Mouse (Mus musculus) midbrain, embryonic 15.5 days (tissue): Measurements from ENCODE around the gene Acot6. TPM values are rescaled to one million over a fixed set of nuclear protein-coding genes. Genes with fewer than 3 reads are reported as not detected.
A peak's percentile ranks its signal among the peaks of the same experiment; 100 is the strongest.

ENCODE experiments used
- ATAC-seq: fragments of 200-750 bp; cut with Nextera tagmentation; replicated peaks from 2 replicates; pipeline ENCODE4 v1.8.0; 2017; ENCODE audit warnings: moderate TSS enrichment
- H3K27ac ChIP-seq: fragments of 300-500 bp; sonication (generic); 2 replicates; pipeline ENCODE4 v1.5.1; 2015; ENCODE audit warnings: mild to moderate bottlenecking, inconsistent platforms
- H3K27me3 ChIP-seq: fragments of 300-500 bp; sonication (generic); replicated peaks from 2 replicates; pipeline ENCODE4 v1.6.1; 2015; ENCODE audit warnings: inconsistent platforms
- H3K36me3 ChIP-seq: fragments of 300-500 bp; sonication (generic); replicated peaks from 2 replicates; pipeline ENCODE4 v1.6.1; 2015; ENCODE audit warnings: inconsistent platforms
- H3K4me1 ChIP-seq: fragments of 300-500 bp; sonication (generic); 2 replicates; pipeline ENCODE4 v1.6.1; 2015; ENCODE audit warnings: inconsistent platforms
- H3K4me2 ChIP-seq: fragments of 300-500 bp; sonication (generic); 2 replicates; pipeline ENCODE4 v1.6.1; 2015; ENCODE audit warnings: inconsistent platforms, mild to moderate bottlenecking, moderate library complexity
- H3K4me3 ChIP-seq: fragments of 300-500 bp; sonication (generic); 2 replicates; pipeline ENCODE4 v1.5.1; 2015; ENCODE audit warnings: mild to moderate bottlenecking, inconsistent platforms
- H3K9ac ChIP-seq: fragments of 300-500 bp; sonication (generic); 2 replicates; pipeline ENCODE4 v1.6.1; 2015; ENCODE audit warnings: mild to moderate bottlenecking, inconsistent platforms
- H3K9me3 ChIP-seq: fragments of 300-500 bp; sonication (generic); 2 replicates; pipeline ENCODE4 v1.6.1; 2016; ENCODE audit warnings: inconsistent platforms
- WGBS: fragments of 180-500 bp; shearing (Covaris S2); methylation state at CpG from one replicate; pipeline ENCODE4 v1.1.7; 2015; ENCODE audit warnings: mixed read lengths; 5-methylcytosine and 5-hydroxymethylcytosine counted together
- polyA plus RNA-seq: library from polyadenylated mRNA; unstranded; fragments of >200 nt; fragmentation: Nextera tagmentation; extraction: Ambion mirVana; gene quantifications from 2 replicates; pipeline ENCODE4 v1.2.1, GENCODE M21; 2015

Gene Acot6
- polyA plus RNA-seq, 1 experiment from 2014 or later: 1.1 TPM

- H3K4me1 ChIP-seq: peaks cover 7% of the 10 kb centered on the region; the same call in 1 of the 2 replicates
- no peak overlapping the region for H3K27ac ChIP-seq
- 60% methylated on average over 14 of the region's 14 CpGs for WGBS
- ATAC-seq: no peak
- H3K4me2 ChIP-seq: no peak overlapping the region
- no peak overlapping the region for H3K9ac ChIP-seq
- no peaks in the 10 kb centered on the region for H3K27me3 ChIP-seq
- H3K9me3 ChIP-seq: no peaks in the 10 kb centered on the region
- H3K36me3 ChIP-seq: 0 out of 2 replicates have a peak, but pooled peaks cover 4% of the 10 kb centered on the region
- no peak overlapping the region for H3K4me3 ChIP-seq
Observed at GRCm38 (mm10) chr12:84142281-84143050, 42.0 kb downstream of the Acot6 start.

GRCm38 (mm10) chr12:84147954-84148621 lies 47.6 kb downstream of the Acot6 start, which contains the start of gene Pnma1:
Pnma1 (minus strand) TSS chr12:84148489.
- Histone ChIP-seq H3K4me1 (peaks cover 27% of the 10 kb centered on the region), H3K4me3 (peak within 1 kb of the TSS; percentile 82), H3K4me2 (peak within 1 kb of the TSS; percentile 79), H3K9me3 (no peaks in the 10 kb centered on the region), H3K36me3 (no peaks in the 10 kb centered on the region), H3K9ac (peak within 1 kb of the TSS; percentile 77), H3K27ac (peak within 1 kb of the TSS; percentile 88), H3K27me3 (no peaks in the 10 kb centered on the region)
- 1% methylated on average over 50 of the region's 50 CpGs for WGBS
- peak; percentile 96 for ATAC-seq

- Histone ChIP-seq H3K4me2 (peak overlapping the region; percentile 79), H3K27ac (peak overlapping the region; percentile 88), H3K36me3 (no peaks in the 10 kb centered on the region), H3K27me3 (no peaks in the 10 kb centered on the region), H3K4me3 (peak overlapping the region; percentile 82), H3K9ac (peak overlapping the region; percentile 77), H3K4me1 (peaks cover 27% of the 10 kb centered on the region), H3K9me3 (no peaks in the 10 kb centered on the region)
- ATAC-seq: peak; percentile 46
- WGBS: 3% methylated on average over 10 of the region's 10 CpGs
Observed at GRCm38 (mm10) chr12:84148622-84149012, 48.2 kb downstream of the Acot6 start.

GRCm38 (mm10) chr12:84149971-84150370 lies 49.5 kb downstream of the Acot6 start:
- no peaks in the 10 kb centered on the region for H3K9me3 ChIP-seq
- peak overlapping the region; percentile 17; the same call in 1 of the 2 replicates for H3K4me2 ChIP-seq
- no peak for ATAC-seq
- H3K4me1 ChIP-seq: peaks cover 27% of the 10 kb centered on the region
- H3K36me3 ChIP-seq: no peaks in the 10 kb centered on the region
- no peaks in the 10 kb centered on the region for H3K27me3 ChIP-seq
- H3K4me3 ChIP-seq: 0 out of 2 replicates have a peak overlapping the region, but pooled peaks have one; percentile 0
- no peak overlapping the region for H3K9ac ChIP-seq
- 46% methylated on average over 15 of the region's 15 CpGs for WGBS
- H3K27ac ChIP-seq: no peak overlapping the region

GRCm38 (mm10) chr12:84150976-84151375 lies 50.5 kb downstream of the Acot6 start:
- Histone ChIP-seq H3K4me2 (no peak overlapping the region), H3K4me1 (peaks cover 27% of the 10 kb centered on the region), H3K27me3 (no peaks in the 10 kb centered on the region), H3K4me3 (no peak overlapping the region), H3K9ac (no peak overlapping the region), H3K36me3 (0 out of 2 replicates have a peak, but pooled peaks cover 1% of the 10 kb centered on the region), H3K9me3 (no peaks in the 10 kb centered on the region), H3K27ac (no peak overlapping the region)
- WGBS: 68% methylated on average over 6 of the region's 6 CpGs
- ATAC-seq: no peak

- no peak for ATAC-seq
- peaks cover 24% of the 10 kb centered on the region for H3K4me1 ChIP-seq
- no peak overlapping the region for H3K27ac ChIP-seq
- no peak overlapping the region for H3K4me3 ChIP-seq
- H3K36me3 ChIP-seq: 0 out of 2 replicates have a peak, but pooled peaks cover 6% of the 10 kb centered on the region
- H3K27me3 ChIP-seq: no peaks in the 10 kb centered on the region
- H3K9ac ChIP-seq: no peak overlapping the region
- H3K9me3 ChIP-seq: no peaks in the 10 kb centered on the region
- H3K4me2 ChIP-seq: no peak overlapping the region
- 89% methylated on average over 10 of the region's 10 CpGs for WGBS
Observed at GRCm38 (mm10) chr12:84151911-84152310, 51.5 kb downstream of the Acot6 start.

- Histone ChIP-seq H3K4me2 (no peak overlapping the region), H3K4me1 (peaks cover 18% of the 10 kb centered on the region), H3K4me3 (no peak overlapping the region), H3K9ac (no peak overlapping the region), H3K27me3 (no peaks in the 10 kb centered on the region), H3K9me3 (no peaks in the 10 kb centered on the region), H3K36me3 (peaks cover 8% of the 10 kb centered on the region; the same call in 1 of the 2 replicates), H3K27ac (no peak overlapping the region)
- no peak for ATAC-seq
- WGBS: 74% methylated on average over 32 of the region's 32 CpGs
Observed at GRCm38 (mm10) chr12:84152352-84153190, 52.1 kb downstream of the Acot6 start.

- no peak overlapping the region for H3K27ac ChIP-seq
- H3K9me3 ChIP-seq: no peaks in the 10 kb centered on the region
- peaks cover 11% of the 10 kb centered on the region; the same call in 1 of the 2 replicates for H3K36me3 ChIP-seq
- no peak overlapping the region for H3K4me2 ChIP-seq
- no peaks in the 10 kb centered on the region for H3K27me3 ChIP-seq
- peaks cover 14% of the 10 kb centered on the region for H3K4me1 ChIP-seq
- H3K9ac ChIP-seq: no peak overlapping the region
- no peak overlapping the region for H3K4me3 ChIP-seq
- ATAC-seq: no peak
- 85% methylated on average over 6 of the region's 6 CpGs for WGBS
Observed at GRCm38 (mm10) chr12:84153414-84153813, 53.0 kb downstream of the Acot6 start.

- no peak overlapping the region for H3K27ac ChIP-seq
- H3K9me3 ChIP-seq: no peaks in the 10 kb centered on the region
- ATAC-seq: no peak
- H3K27me3 ChIP-seq: no peaks in the 10 kb centered on the region
- peaks cover 4% of the 10 kb centered on the region for H3K4me1 ChIP-seq
- WGBS: 74% methylated on average over 11 of the region's 11 CpGs
- H3K4me3 ChIP-seq: no peak overlapping the region
- H3K4me2 ChIP-seq: no peak overlapping the region
- no peak overlapping the region for H3K9ac ChIP-seq
- peaks cover 11% of the 10 kb centered on the region for H3K36me3 ChIP-seq
Observed at GRCm38 (mm10) chr12:84154786-84155522, 54.5 kb downstream of the Acot6 start.

GRCm38 (mm10) chr12:84155523-84155871 lies 55.0 kb downstream of the Acot6 start:
- H3K9me3 ChIP-seq: no peaks in the 10 kb centered on the region
- no peaks in the 10 kb centered on the region for H3K4me1 ChIP-seq
- H3K27me3 ChIP-seq: no peaks in the 10 kb centered on the region
- no peak overlapping the region for H3K4me3 ChIP-seq
- no peak overlapping the region for H3K27ac ChIP-seq
- H3K4me2 ChIP-seq: no peak overlapping the region
- ATAC-seq: no peak
- no peak overlapping the region for H3K9ac ChIP-seq
- WGBS: 77% methylated on average over 2 of the region's 2 CpGs
- H3K36me3 ChIP-seq: peaks cover 11% of the 10 kb centered on the region

- no peak overlapping the region for H3K4me3 ChIP-seq
- peaks cover 11% of the 10 kb centered on the region for H3K36me3 ChIP-seq
- H3K27me3 ChIP-seq: no peaks in the 10 kb centered on the region
- WGBS: 95% methylated on average over 18 of the region's 18 CpGs
- no peak overlapping the region for H3K9ac ChIP-seq
- H3K27ac ChIP-seq: no peak overlapping the region
- H3K9me3 ChIP-seq: no peaks in the 10 kb centered on the region
- H3K4me2 ChIP-seq: no peak overlapping the region
- no peaks in the 10 kb centered on the region for H3K4me1 ChIP-seq
- no peak for ATAC-seq
Observed at GRCm38 (mm10) chr12:84156210-84156609, 55.8 kb downstream of the Acot6 start.
